Mouse (Mus musculus) ES-E14 (cell line): ENCODE measurements around the gene Gbx1. TPM values are rescaled to one million over a fixed set of nuclear protein-coding genes. Genes with fewer than 3 reads are reported as not detected.

Source experiments
- DNase-seq: peaks from one replicate; pipeline ENCODE4 v3.0.0-alpha.2; 2013; ENCODE audit warnings: low read depth, low spot score
- H3K27ac ChIP-seq: 2 replicates; pipeline ENCODE4 v1.5.1; 2012; ENCODE audit warnings: low read depth, mild to moderate bottlenecking, low read length, moderate library complexity, mixed read lengths; ENCODE audit not compliant: poor library complexity, insufficient read depth, severe bottlenecking
- H3K36me3 ChIP-seq: 2 replicates; pipeline ENCODE4 v1.6.1; 2012; ENCODE audit warnings: mild to moderate bottlenecking, low read length, moderate library complexity, mixed read lengths; ENCODE audit not compliant: control insufficient read depth, poor library complexity, insufficient read depth, severe bottlenecking
- H3K4me1 ChIP-seq, 2 experiments: fragments of 150-350 bp in 1 of 2; sonication (generic) in 1 of 2; 2 replicates each; pipeline ENCODE4 v1.6.1; 2012; ENCODE audit warnings: low read length in 2 of 2, mild to moderate bottlenecking in 1 of 2, mixed read lengths in 1 of 2; ENCODE audit not compliant: control insufficient read depth in 2 of 2, insufficient read depth in 2 of 2, poor library complexity in 1 of 2
- H3K4me3 ChIP-seq, 2 experiments: fragments of 150-350 bp in 1 of 2; sonication (generic) in 1 of 2; 2 replicates each; pipeline ENCODE4 v1.5.1; 2012; ENCODE audit warnings: low read length in 2 of 2, low read depth in 1 of 2, mild to moderate bottlenecking in 1 of 2, mixed read lengths in 1 of 2; ENCODE audit not compliant: insufficient read depth in 1 of 2, poor library complexity in 1 of 2, severe bottlenecking in 1 of 2
- H3K9ac ChIP-seq: 2 replicates; pipeline ENCODE4 v1.6.1; 2012; ENCODE audit warnings: low read depth, mild to moderate bottlenecking, low read length, mixed read lengths; ENCODE audit not compliant: poor library complexity, insufficient read depth, severe bottlenecking
- H3K9me3 ChIP-seq: fragments of 150-350 bp; sonication (generic); 2 replicates; pipeline ENCODE4 v1.6.1; 2012; ENCODE audit warnings: low read depth, mild to moderate bottlenecking, low read length; ENCODE audit not compliant: control insufficient read depth, insufficient read depth
- CHD2 ChIP-seq: IDR thresholded peaks from 2 replicates; pipeline ENCODE4 v1.6.1; 2014; ENCODE audit warnings: mild to moderate bottlenecking, low read depth, low read length, inconsistent platforms
- HCFC1 ChIP-seq: IDR thresholded peaks from 2 replicates; pipeline ENCODE4 v1.6.1; 2012; ENCODE audit warnings: low read length, inconsistent platforms, borderline replicate concordance; ENCODE audit not compliant: insufficient read depth
- MAFK ChIP-seq: IDR thresholded peaks from 2 replicates; pipeline ENCODE4 v1.6.1; 2014; ENCODE audit warnings: mild to moderate bottlenecking, low read depth, low read length, inconsistent platforms; ENCODE audit not compliant: insufficient read depth
- ZC3H11A ChIP-seq: IDR thresholded peaks from 2 replicates; pipeline ENCODE4 v1.6.1; 2012; ENCODE audit warnings: low read depth, mild to moderate bottlenecking, inconsistent platforms, low read length, borderline replicate concordance
- ZNF384 ChIP-seq: IDR thresholded peaks from 2 replicates; pipeline ENCODE4 v1.6.1; 2012; ENCODE audit warnings: low read depth, low read length, inconsistent platforms
- in situ Hi-C, 2 experiments: fragments of 600-800 bp; cut with MboI; formaldehyde crosslinking; loops; one replicate each; pipeline ENCODE4 v1.15.1; 2025; ENCODE audit warnings: low sequenced_read_pairs in 2 of 2, inconsistent platforms in 1 of 2; ENCODE audit not compliant: unreplicated experiment in 2 of 2
- total RNA-seq: library from RNA; depleted of rRNA; stranded (reverse); fragments of 300-350 nt; gene quantifications from 2 replicates; pipeline ENCODE4 v1.2.3, GENCODE M21; 2012

Gene Gbx1
- total RNA-seq, 1 experiment = 0.40 TPM

DNA sequence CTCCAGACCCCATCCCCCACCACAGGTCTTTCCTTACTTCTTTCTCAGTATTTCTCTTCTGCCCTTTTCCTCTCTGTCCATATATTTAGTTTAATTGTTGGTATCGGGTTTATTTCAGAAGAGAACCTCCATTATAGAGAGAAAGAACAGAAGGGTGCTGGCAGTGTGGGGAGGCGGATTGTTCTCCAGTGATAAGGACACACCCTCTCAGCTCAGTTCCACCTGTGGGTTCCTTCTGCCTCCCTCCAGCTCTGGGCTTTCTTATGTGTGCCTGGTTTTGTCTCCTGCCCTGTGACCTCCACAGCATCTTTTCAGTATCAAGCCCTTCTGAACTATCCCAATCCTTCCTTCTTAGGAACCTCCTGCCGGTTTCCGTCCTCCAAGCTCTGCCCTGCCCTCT, 2.5 kb downstream of the Gbx1 start:
- in situ Hi-C loops = loop anchor here in 1 of 2 experiments (10.0 kb wide), 1 partner anchor 60 kb away; no protein-coding TSS in a partner anchor
- H3K27ac ChIP-seq = no peak overlapping the region
- DNase-seq = no peak
- no peaks in the 10 kb centered on the region for H3K9me3 ChIP-seq
- H3K4me3 ChIP-seq = no peak overlapping the region
- no peaks in the 10 kb centered on the region for H3K36me3 ChIP-seq
- TF ChIP-seq HCFC1 (no peak), CHD2 (no peak), ZC3H11A (no peak), MAFK (no peak), ZNF384 (no peak)
- H3K4me1 ChIP-seq = peaks cover 6 to 9% of the 10 kb centered on the region in 2 experiments; a peak in 2 of 4 replicates
- no peak overlapping the region for H3K9ac ChIP-seq

DNA sequence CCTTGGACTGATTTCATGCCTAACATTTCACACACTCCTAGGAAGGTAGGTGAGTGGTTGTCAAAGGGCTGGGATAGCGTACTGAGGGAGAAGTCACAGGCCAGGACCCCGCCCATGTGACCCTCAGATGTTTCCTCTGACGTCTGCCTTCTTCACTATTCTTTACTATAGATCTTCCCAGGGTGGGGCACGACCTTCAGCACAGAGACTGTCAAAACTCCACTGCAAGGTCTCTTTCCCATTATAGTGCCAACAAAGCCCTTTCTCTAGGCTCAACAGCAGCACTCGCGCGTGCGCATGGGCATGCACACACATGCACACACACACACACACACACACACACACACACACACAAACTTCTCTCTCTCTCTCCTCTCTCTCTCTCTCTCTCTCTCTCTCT, 3.2 kb downstream of the Gbx1 start:
- Histone ChIP-seq H3K27ac (no peak overlapping the region), H3K9ac (no peak overlapping the region), H3K4me1 (peaks cover 6 to 9% of the 10 kb centered on the region in 2 experiments; a peak in 2 of 4 replicates), H3K9me3 (no peaks in the 10 kb centered on the region), H3K36me3 (no peaks in the 10 kb centered on the region), H3K4me3 (no peak overlapping the region)
- in situ Hi-C loops = loop anchor here in 1 of 2 experiments (10.0 kb wide), 1 partner anchor 59 kb away; no protein-coding TSS in a partner anchor
- TF ChIP-seq ZNF384 = no peak
- no peak for TF ChIP-seq ZC3H11A
- no peak for TF ChIP-seq MAFK
- no peak for TF ChIP-seq CHD2
- no peak for TF ChIP-seq HCFC1
- DNase-seq = no peak

DNA sequence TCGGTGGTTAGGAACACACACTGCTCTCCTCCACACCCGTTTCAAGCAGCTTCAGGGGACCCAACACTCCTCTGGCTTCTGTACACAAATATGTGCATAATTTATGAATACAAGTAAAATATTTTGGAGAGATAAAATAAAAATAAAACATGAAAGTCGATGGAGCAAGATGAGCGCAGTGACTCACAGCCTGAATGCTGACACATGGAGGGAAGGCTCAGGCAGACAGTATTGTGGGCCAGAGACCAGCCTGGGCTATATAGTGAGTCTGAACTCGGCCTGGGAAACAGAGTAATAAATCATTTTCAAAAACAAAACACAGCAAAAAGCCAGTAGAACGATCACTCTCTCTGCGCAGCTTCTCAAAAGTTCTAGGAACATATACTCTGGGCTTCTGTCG, 5.6 kb downstream of the Gbx1 start:
- H3K4me1 ChIP-seq = peaks cover 6 to 9% of the 10 kb centered on the region in 2 experiments; a peak in 2 of 4 replicates
- H3K9me3 ChIP-seq = no peaks in the 10 kb centered on the region
- H3K9ac ChIP-seq = no peak overlapping the region
- DNase-seq = no peak
- H3K4me3 ChIP-seq = no peak overlapping the region
- no peak for TF ChIP-seq MAFK
- no peak for TF ChIP-seq ZNF384
- no peak for TF ChIP-seq HCFC1
- TF ChIP-seq CHD2 = no peak
- TF ChIP-seq ZC3H11A = no peak
- no peaks in the 10 kb centered on the region for H3K36me3 ChIP-seq
- in situ Hi-C loops = loop anchor here in 1 of 2 experiments (10.0 kb wide), 1 partner anchor 57 kb away; no protein-coding TSS in a partner anchor
- H3K27ac ChIP-seq = no peak overlapping the region

DNA sequence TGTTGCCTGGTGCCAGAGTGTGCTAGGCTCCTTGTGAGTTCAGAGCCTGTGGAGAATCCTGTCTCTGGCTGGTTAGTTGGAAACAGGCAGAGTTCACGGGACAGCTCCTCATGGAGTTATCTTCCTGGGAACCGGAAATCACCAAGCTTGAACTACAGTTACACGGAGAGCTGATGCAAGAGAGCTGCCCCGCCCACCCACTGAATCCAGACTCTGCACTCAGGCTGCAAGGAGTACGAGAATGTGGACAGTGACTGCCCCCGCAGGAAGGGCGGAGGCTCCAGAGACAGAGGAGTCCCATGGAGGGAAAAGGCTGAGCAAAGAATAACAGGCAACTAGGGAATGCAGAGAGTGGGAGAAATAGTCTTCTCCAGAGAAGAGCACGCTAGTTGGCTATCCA, 14.7 kb downstream of the Gbx1 start:
- in situ Hi-C loops = no loop called here
- no peaks in the 10 kb centered on the region for H3K9me3 ChIP-seq
- peak; percentile 66 for DNase-seq
- TF ChIP-seq HCFC1 (no peak), ZC3H11A (no peak), CHD2 (no peak), MAFK (no peak), ZNF384 (no peak)
- peak overlapping the region in 1 of 2 experiments; percentile 14; a peak in 2 of 4 replicates for H3K4me3 ChIP-seq
- H3K27ac ChIP-seq = no peak overlapping the region
- H3K9ac ChIP-seq = no peak overlapping the region; the same call in 1 of the 2 replicates
- H3K36me3 ChIP-seq = no peaks in the 10 kb centered on the region
- peaks cover 0 to 8% of the 10 kb centered on the region in 2 experiments; a peak in 1 of 4 replicates for H3K4me1 ChIP-seq
